Mouse (Mus musculus) ES-E14 (cell line): ENCODE data around the gene Scd1. TPM values are rescaled to one million over a fixed set of nuclear protein-coding genes. Genes with fewer than 3 reads are reported as not detected.

Experiments
- DNase-seq: peaks from one replicate; pipeline ENCODE4 v3.0.0-alpha.2; 2013; ENCODE audit warnings: low read depth, low spot score
- H3K27ac ChIP-seq: 2 replicates; pipeline ENCODE4 v1.5.1; 2012; ENCODE audit warnings: low read depth, mild to moderate bottlenecking, low read length, moderate library complexity, mixed read lengths; ENCODE audit not compliant: poor library complexity, insufficient read depth, severe bottlenecking
- H3K36me3 ChIP-seq: 2 replicates; pipeline ENCODE4 v1.6.1; 2012; ENCODE audit warnings: mild to moderate bottlenecking, low read length, moderate library complexity, mixed read lengths; ENCODE audit not compliant: control insufficient read depth, poor library complexity, insufficient read depth, severe bottlenecking
- H3K4me1 ChIP-seq, 2 experiments: fragments of 150-350 bp in 1 of 2; sonication (generic) in 1 of 2; 2 replicates each; pipeline ENCODE4 v1.6.1; 2012; ENCODE audit warnings: low read length in 2 of 2, mild to moderate bottlenecking in 1 of 2, mixed read lengths in 1 of 2; ENCODE audit not compliant: control insufficient read depth in 2 of 2, insufficient read depth in 2 of 2, poor library complexity in 1 of 2
- H3K4me3 ChIP-seq, 2 experiments: fragments of 150-350 bp in 1 of 2; sonication (generic) in 1 of 2; 2 replicates each; pipeline ENCODE4 v1.5.1; 2012; ENCODE audit warnings: low read length in 2 of 2, low read depth in 1 of 2, mild to moderate bottlenecking in 1 of 2, mixed read lengths in 1 of 2; ENCODE audit not compliant: insufficient read depth in 1 of 2, poor library complexity in 1 of 2, severe bottlenecking in 1 of 2
- H3K9ac ChIP-seq: 2 replicates; pipeline ENCODE4 v1.6.1; 2012; ENCODE audit warnings: low read depth, mild to moderate bottlenecking, low read length, mixed read lengths; ENCODE audit not compliant: poor library complexity, insufficient read depth, severe bottlenecking
- H3K9me3 ChIP-seq: fragments of 150-350 bp; sonication (generic); 2 replicates; pipeline ENCODE4 v1.6.1; 2012; ENCODE audit warnings: low read depth, mild to moderate bottlenecking, low read length; ENCODE audit not compliant: control insufficient read depth, insufficient read depth
- CHD2 ChIP-seq: IDR thresholded peaks from 2 replicates; pipeline ENCODE4 v1.6.1; 2014; ENCODE audit warnings: mild to moderate bottlenecking, low read depth, low read length, inconsistent platforms
- HCFC1 ChIP-seq: IDR thresholded peaks from 2 replicates; pipeline ENCODE4 v1.6.1; 2012; ENCODE audit warnings: low read length, inconsistent platforms, borderline replicate concordance; ENCODE audit not compliant: insufficient read depth
- MAFK ChIP-seq: IDR thresholded peaks from 2 replicates; pipeline ENCODE4 v1.6.1; 2014; ENCODE audit warnings: mild to moderate bottlenecking, low read depth, low read length, inconsistent platforms; ENCODE audit not compliant: insufficient read depth
- ZC3H11A ChIP-seq: IDR thresholded peaks from 2 replicates; pipeline ENCODE4 v1.6.1; 2012; ENCODE audit warnings: low read depth, mild to moderate bottlenecking, inconsistent platforms, low read length, borderline replicate concordance
- ZNF384 ChIP-seq: IDR thresholded peaks from 2 replicates; pipeline ENCODE4 v1.6.1; 2012; ENCODE audit warnings: low read depth, low read length, inconsistent platforms
- in situ Hi-C, 2 experiments: fragments of 600-800 bp; cut with MboI; formaldehyde crosslinking; loops; one replicate each; pipeline ENCODE4 v1.15.1; 2025; ENCODE audit warnings: low sequenced_read_pairs in 2 of 2, inconsistent platforms in 1 of 2; ENCODE audit not compliant: unreplicated experiment in 2 of 2
- total RNA-seq: library from RNA; depleted of rRNA; stranded (reverse); fragments of 300-350 nt; gene quantifications from 2 replicates; pipeline ENCODE4 v1.2.3, GENCODE M21; 2012

Scd1 gene
- total RNA-seq, 1 experiment = 37.2 TPM

DNA sequence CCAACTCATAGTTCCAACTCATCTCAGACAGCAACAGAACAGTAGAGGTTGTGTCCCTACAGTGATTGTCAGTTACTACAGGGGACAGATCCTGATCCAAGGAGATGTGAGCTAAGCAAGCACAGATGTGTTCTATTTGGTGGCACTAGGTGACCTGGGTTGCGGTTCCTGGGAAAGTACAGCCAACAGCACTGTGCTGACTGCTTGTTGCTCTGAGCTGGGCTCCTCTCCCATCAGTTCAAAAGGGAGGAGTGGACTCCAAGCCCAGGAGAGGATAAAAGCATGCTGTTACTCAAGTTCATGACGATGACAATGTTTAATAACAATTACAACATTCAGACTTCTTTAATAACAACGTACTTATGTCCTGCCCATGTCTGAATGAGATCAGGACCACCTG is 38.1 kb upstream of the Scd1 start:
- no peak overlapping the region for H3K4me3 ChIP-seq
- H3K36me3 ChIP-seq = no peaks in the 10 kb centered on the region
- no peak overlapping the region for H3K9ac ChIP-seq
- H3K27ac ChIP-seq = no peak overlapping the region
- no peaks in the 10 kb centered on the region for H3K9me3 ChIP-seq
- no peak for TF ChIP-seq MAFK
- TF ChIP-seq HCFC1 = no peak
- no peak for DNase-seq
- in situ Hi-C loops = no loop called here
- H3K4me1 ChIP-seq = no peaks in the 10 kb centered on the region

DNA sequence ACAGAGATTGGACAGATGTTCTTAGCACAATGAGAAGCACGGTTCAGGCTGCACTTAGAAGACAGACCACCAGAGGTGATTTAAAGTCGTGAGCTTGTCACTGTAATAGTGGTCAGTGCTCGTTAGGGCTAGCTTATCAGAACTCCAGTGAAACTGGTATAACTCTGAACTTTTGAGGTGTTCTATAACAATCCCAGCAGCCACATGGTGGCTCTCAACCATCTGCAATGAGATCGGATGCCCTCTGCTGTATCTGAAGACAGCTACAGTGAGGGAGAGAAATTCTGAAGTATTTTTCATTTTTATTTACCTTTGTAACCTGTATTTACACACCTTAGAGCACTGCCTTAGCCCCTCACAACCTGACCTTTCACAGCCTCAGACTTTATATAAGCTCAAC is 31.6 kb upstream of the Scd1 start:
- Histone ChIP-seq H3K4me1 (no peaks in the 10 kb centered on the region), H3K9me3 (no peaks in the 10 kb centered on the region), H3K27ac (no peak overlapping the region), H3K9ac (no peak overlapping the region), H3K4me3 (no peak overlapping the region), H3K36me3 (no peaks in the 10 kb centered on the region)
- no peak for DNase-seq
- TF ChIP-seq ZNF384 (no peak), ZC3H11A (no peak), CHD2 (no peak), HCFC1 (no peak), MAFK (no peak)
- in situ Hi-C loops = no loop called here

DNA sequence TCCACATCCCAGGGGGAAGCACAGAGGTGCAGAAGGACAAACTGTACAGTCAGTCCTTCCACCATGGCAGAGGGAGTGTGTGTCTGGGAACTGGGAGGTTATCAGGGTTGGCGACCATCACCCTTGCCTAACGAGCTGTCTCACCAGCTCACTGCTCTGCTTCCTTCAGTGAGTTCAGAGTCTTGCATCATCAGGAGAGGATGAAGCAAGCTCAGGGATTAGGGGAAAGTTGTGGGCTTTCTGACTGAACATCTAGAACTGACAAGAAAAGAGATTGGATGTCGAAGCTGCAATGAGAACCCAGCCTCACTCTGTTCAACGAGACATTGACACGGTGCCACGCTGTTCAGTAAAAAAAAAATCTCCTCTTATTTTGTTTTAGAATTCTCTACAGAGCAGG is 30.3 kb upstream of the Scd1 start:
- H3K9me3 ChIP-seq = no peaks in the 10 kb centered on the region
- in situ Hi-C loops = no loop called here
- no peak overlapping the region for H3K4me3 ChIP-seq
- H3K9ac ChIP-seq = no peak overlapping the region
- TF ChIP-seq MAFK (no peak), ZNF384 (no peak), ZC3H11A (no peak), HCFC1 (no peak), CHD2 (no peak)
- DNase-seq = no peak
- H3K4me1 ChIP-seq = no peaks in the 10 kb centered on the region
- H3K36me3 ChIP-seq = no peaks in the 10 kb centered on the region
- H3K27ac ChIP-seq = no peak overlapping the region

DNA sequence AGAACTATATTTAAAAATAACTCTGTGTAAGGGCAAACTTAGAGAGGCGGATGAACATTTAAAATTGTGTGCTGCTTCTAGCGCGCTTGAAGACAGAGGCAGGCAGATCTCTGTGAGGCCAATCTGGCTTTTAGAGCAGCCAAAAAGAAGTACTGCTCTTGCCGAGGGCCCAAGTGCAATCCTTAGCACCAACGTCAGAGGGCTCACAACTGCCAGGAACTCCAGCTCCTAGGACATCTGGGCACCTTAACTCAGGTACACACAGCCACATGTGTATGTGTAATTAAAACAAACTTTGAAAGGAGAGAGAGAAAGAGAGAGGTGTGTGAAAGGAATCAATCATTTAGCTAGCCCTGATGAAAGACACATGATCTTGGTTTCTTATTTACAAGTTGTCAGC is 24.4 kb upstream of the Scd1 start:
- no peak overlapping the region for H3K9ac ChIP-seq
- peaks cover 0 to 6% of the 10 kb centered on the region in 2 experiments; a peak in 1 of 4 replicates for H3K4me1 ChIP-seq
- no peaks in the 10 kb centered on the region for H3K9me3 ChIP-seq
- in situ Hi-C loops = no loop called here
- TF ChIP-seq ZNF384 = no peak
- no peak for DNase-seq
- no peak overlapping the region for H3K27ac ChIP-seq
- no peaks in the 10 kb centered on the region for H3K36me3 ChIP-seq
- no peak overlapping the region for H3K4me3 ChIP-seq

DNA sequence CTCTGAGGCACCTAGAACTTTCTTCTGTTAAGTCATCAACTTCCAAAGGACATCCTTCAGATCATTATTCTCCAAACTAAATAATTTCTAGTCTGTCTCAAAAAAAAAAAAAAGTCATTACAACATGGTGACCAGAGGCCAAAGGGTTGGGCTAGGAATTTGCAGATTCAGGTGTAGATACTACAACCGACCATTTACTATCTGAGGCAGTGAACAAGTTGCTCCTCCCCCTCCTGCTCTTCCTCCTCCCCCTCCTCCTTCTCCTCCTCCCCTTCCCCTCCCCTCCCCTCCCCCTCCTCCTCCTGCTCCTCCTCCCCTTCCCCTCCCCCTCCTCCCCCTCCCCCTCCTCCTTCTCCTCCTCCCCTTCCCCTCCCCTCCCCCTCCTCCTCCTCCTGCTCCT is 20.0 kb upstream of the Scd1 start:
- H3K4me1 ChIP-seq = peaks cover 0 to 6% of the 10 kb centered on the region in 2 experiments; a peak in 1 of 4 replicates
- no peak overlapping the region for H3K4me3 ChIP-seq
- H3K9me3 ChIP-seq = no peaks in the 10 kb centered on the region
- H3K36me3 ChIP-seq = no peaks in the 10 kb centered on the region
- in situ Hi-C loops = no loop called here
- no peak for TF ChIP-seq ZNF384
- TF ChIP-seq CHD2 = no peak
- TF ChIP-seq HCFC1 = no peak
- no peak for TF ChIP-seq MAFK
- no peak for TF ChIP-seq ZC3H11A
- DNase-seq = no peak
- H3K9ac ChIP-seq = no peak overlapping the region
- no peak overlapping the region for H3K27ac ChIP-seq
